Mouse (Mus musculus): ENCODE results near the gene Lsm4. TPM values are rescaled to one million over a fixed set of nuclear protein-coding genes. Genes with fewer than 3 reads are reported as not detected.

Lsm4 gene
- polyA plus RNA-seq, 1 experiment: 199 TPM

DNA sequence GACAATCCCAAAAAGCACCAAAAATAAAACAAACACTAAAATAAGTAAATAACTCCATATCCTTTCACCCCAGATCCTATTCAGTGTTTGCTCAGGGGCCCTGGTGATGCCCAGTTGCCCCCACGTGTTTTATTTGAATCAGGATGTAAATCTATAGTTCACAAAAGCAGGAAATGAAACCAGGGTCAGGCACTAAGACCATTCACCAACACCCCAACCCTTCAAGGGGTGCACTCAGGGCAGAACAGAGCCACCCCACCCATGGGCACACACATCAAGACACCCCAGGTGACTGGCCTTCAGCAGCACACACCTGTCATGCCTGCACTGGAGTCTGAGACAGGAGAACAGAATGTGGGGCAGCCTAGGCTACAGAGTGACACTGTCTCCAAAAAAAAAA lies 18.9 kb upstream of the Lsm4 start:
- H3K4me3 ChIP-seq (ENCODE audit: control insufficient read depth, insufficient read depth, low read length): no peak overlapping the region
- no peaks in the 10 kb centered on the region for H3K27me3 ChIP-seq (ENCODE audit: control insufficient read depth, insufficient read depth, low read length)
- WGBS: 70% methylated on average over 1 of the region's 1 CpGs
- H3K4me1 ChIP-seq (replicated peaks; ENCODE audit: control insufficient read depth, insufficient read depth, low read length): peaks cover 3% of the 10 kb centered on the region
- H3K27ac ChIP-seq (ENCODE audit: control insufficient read depth, insufficient read depth, low read length): no peak overlapping the region
- H3K36me3 ChIP-seq (ENCODE audit: control insufficient read depth, insufficient read depth, low read length): peaks cover 14% of the 10 kb centered on the region; the same call in 1 of the 2 replicates
- DNase-seq: no peak
- no peak for TF ChIP-seq POLR2A (IDR thresholded peaks at IDR 0.05; ENCODE audit: control insufficient read depth, extremely low read depth, insufficient read depth, low read length, poor library complexity)
- no peak for TF ChIP-seq CTCF (IDR thresholded peaks at IDR 0.05; ENCODE audit: borderline replicate concordance, control insufficient read depth, extremely low read depth, insufficient read depth, low read length, poor library complexity)

DNA sequence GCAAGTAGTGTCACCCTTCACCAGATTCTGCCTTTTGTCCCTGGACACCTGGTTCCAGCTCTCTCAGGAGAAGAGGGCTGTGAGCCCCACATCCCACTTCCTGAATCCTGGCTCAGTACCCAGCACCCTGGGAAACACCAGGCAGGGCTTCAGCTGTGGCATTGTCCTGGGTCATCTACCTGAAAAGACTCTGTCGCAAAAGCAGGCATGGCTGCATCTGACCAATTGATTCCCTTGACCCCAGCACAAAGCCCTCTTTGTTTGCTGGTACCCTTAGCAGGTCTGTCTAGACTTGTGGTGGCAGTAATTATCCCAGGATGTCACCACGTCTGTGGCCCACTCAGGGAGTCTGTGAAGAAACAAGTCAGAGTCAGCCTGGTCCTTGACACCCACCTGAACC lies 17.6 kb upstream of the Lsm4 start:
- WGBS: 90% methylated on average over 2 of the region's 2 CpGs
- H3K4me1 ChIP-seq (replicated peaks; ENCODE audit: control insufficient read depth, insufficient read depth, low read length): peaks cover 13% of the 10 kb centered on the region
- no peaks in the 10 kb centered on the region for H3K27me3 ChIP-seq (ENCODE audit: control insufficient read depth, insufficient read depth, low read length)
- H3K4me3 ChIP-seq (ENCODE audit: control insufficient read depth, insufficient read depth, low read length): no peak overlapping the region
- no peak overlapping the region for H3K27ac ChIP-seq (ENCODE audit: control insufficient read depth, insufficient read depth, low read length)
- no peak for TF ChIP-seq POLR2A (IDR thresholded peaks at IDR 0.05; ENCODE audit: control insufficient read depth, extremely low read depth, insufficient read depth, low read length, poor library complexity)
- no peak for TF ChIP-seq CTCF (IDR thresholded peaks at IDR 0.05; ENCODE audit: borderline replicate concordance, control insufficient read depth, extremely low read depth, insufficient read depth, low read length, poor library complexity)
- no peak for DNase-seq
- H3K36me3 ChIP-seq (ENCODE audit: control insufficient read depth, insufficient read depth, low read length): peaks cover 11% of the 10 kb centered on the region; the same call in 1 of the 2 replicates

DNA sequence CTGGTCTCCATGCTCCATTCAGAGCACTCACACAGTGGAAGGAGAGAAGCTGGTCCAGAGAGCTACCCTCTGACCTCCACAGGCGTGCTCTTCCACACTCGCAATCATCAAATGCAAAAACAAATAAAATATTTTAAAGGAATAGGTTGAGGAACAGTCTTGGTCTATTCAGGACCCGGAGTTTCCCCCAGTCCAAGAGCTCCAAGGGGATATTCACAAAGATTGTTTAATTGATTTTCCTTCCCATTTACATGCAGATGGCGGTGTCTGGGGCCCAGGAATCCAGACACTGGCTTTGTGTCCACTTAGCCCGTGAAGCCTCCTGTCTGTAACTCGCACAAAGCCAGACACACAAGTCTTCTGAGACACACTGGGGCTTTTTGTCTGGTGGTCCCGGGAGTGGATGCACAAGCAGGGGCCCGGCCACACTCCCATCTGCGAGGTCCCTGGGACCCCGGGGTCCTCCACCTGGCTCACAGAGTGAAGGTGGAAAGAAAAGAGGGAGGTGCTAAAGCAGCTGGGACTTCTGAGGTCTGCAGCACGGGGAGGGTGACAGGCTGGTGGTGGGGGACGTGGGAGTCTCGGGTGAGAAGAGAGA lies 16.8 kb upstream of the Lsm4 start:
- no peak overlapping the region for H3K27ac ChIP-seq (ENCODE audit: control insufficient read depth, insufficient read depth, low read length)
- no peak for DNase-seq
- 95% methylated on average over 13 of the region's 13 CpGs for WGBS
- no peak overlapping the region for H3K4me3 ChIP-seq (ENCODE audit: control insufficient read depth, insufficient read depth, low read length)
- TF ChIP-seq POLR2A (IDR thresholded peaks at IDR 0.05; ENCODE audit: control insufficient read depth, extremely low read depth, insufficient read depth, low read length, poor library complexity) (no peak), CTCF (IDR thresholded peaks at IDR 0.05; ENCODE audit: borderline replicate concordance, control insufficient read depth, extremely low read depth, insufficient read depth, low read length, poor library complexity) (no peak)
- H3K4me1 ChIP-seq (replicated peaks; ENCODE audit: control insufficient read depth, insufficient read depth, low read length): peaks cover 15% of the 10 kb centered on the region
- 0 out of 2 replicates have a peak, but pooled peaks cover 5% of the 10 kb centered on the region for H3K36me3 ChIP-seq (ENCODE audit: control insufficient read depth, insufficient read depth, low read length)
- no peaks in the 10 kb centered on the region for H3K27me3 ChIP-seq (ENCODE audit: control insufficient read depth, insufficient read depth, low read length)

DNA sequence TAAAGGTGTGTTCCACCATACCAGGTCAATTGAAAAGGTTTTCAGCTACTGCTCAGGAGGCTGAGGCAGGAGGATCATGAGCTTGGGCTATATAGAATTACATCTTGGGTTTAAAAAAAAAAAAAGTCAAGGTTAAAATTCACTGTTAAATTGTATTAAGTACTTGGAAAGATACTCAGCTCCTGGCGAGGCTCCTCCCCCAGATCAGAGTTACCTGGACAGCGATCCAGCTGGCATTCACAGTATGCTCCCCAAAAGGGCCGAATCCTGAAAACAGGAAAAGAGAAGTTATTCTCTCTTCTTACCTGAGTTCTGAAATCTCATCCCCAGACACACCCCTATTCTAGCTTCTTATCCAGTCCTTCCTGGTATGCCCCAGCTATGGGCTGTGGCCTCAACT lies 15.8 kb upstream of the Lsm4 start:
- peaks cover 15% of the 10 kb centered on the region for H3K4me1 ChIP-seq (replicated peaks; ENCODE audit: control insufficient read depth, insufficient read depth, low read length)
- no peak overlapping the region for H3K27ac ChIP-seq (ENCODE audit: control insufficient read depth, insufficient read depth, low read length)
- DNase-seq: no peak
- H3K36me3 ChIP-seq (ENCODE audit: control insufficient read depth, insufficient read depth, low read length): no peaks in the 10 kb centered on the region
- 98% methylated on average over 3 of the region's 3 CpGs for WGBS
- no peak overlapping the region for H3K4me3 ChIP-seq (ENCODE audit: control insufficient read depth, insufficient read depth, low read length)
- TF ChIP-seq POLR2A (IDR thresholded peaks at IDR 0.05; ENCODE audit: control insufficient read depth, extremely low read depth, insufficient read depth, low read length, poor library complexity) (no peak), CTCF (IDR thresholded peaks at IDR 0.05; ENCODE audit: borderline replicate concordance, control insufficient read depth, extremely low read depth, insufficient read depth, low read length, poor library complexity) (no peak)
- no peaks in the 10 kb centered on the region for H3K27me3 ChIP-seq (ENCODE audit: control insufficient read depth, insufficient read depth, low read length)

DNA sequence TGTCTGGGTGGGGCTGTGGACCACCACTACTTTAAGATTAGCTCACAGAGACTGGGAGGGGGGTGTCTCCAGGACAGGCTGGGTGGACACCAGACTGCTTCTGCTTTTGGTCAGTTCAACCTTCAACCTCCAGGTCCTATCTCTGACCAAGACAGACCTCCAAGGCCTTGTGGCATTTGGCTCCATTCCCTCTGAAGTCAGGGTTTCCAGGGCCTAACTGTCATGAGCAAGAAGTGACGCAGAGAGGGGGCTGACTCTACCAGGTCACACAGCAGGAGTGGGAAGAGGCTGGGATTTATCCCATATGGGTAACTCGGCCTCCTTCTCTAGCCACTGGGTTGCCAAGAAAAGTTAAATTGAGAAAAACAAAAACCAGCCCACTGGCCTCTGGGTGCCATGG lies 15.3 kb upstream of the Lsm4 start:
- no peaks in the 10 kb centered on the region for H3K36me3 ChIP-seq (ENCODE audit: control insufficient read depth, insufficient read depth, low read length)
- WGBS: 94% methylated on average over 2 of the region's 2 CpGs

DNA sequence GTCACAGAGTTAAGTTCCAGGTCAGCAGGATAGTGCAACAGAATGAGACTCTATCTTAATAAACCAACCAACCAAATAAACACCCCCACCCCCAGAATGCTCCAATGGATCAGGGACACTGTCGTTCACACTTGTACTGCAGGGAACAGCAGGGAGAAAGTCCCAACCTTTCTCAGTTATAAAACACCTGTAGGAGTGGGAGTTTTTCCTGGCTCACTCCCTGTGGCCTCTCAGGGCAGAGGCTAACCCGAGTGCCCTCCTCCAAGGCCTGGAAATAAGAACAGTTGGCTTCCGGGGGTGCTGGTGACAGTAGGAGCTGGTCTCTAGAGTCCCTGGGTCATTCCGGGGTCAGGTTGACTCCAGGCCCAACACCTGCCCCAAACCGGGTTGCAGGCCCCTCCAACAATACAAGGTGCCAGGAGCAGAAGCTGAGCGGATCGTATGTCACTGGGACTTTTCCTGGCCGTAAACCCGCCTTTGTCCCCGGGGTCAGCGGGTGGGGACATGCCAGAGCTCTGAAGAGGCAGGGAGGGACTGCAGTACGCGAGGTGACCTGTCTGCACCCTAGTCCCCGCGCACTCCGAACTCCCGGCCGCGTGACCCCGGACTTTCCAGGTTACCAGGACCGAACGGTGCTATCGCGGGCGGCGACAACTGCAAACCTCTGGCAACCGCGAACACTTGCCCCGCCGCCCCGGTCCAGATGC lies 14.0 kb upstream of the Lsm4 start:
- 3% methylated on average over 31 of the region's 31 CpGs for WGBS
- H3K4me1 ChIP-seq (replicated peaks; ENCODE audit: control insufficient read depth, insufficient read depth, low read length): peaks cover 15% of the 10 kb centered on the region
- H3K27ac ChIP-seq (ENCODE audit: control insufficient read depth, insufficient read depth, low read length): no peak overlapping the region
- no peaks in the 10 kb centered on the region for H3K36me3 ChIP-seq (ENCODE audit: control insufficient read depth, insufficient read depth, low read length)
- no peak for DNase-seq
- TF ChIP-seq POLR2A (IDR thresholded peaks at IDR 0.05; ENCODE audit: control insufficient read depth, extremely low read depth, insufficient read depth, low read length, poor library complexity): no peak
- no peaks in the 10 kb centered on the region for H3K27me3 ChIP-seq (ENCODE audit: control insufficient read depth, insufficient read depth, low read length)
- H3K4me3 ChIP-seq (ENCODE audit: control insufficient read depth, insufficient read depth, low read length): peak overlapping the region; percentile 90

More for the DNA sequence above, 15.3 kb upstream of the Lsm4 start:
- Histone ChIP-seq H3K4me1 (replicated peaks; ENCODE audit: control insufficient read depth, insufficient read depth, low read length) (peaks cover 15% of the 10 kb centered on the region), H3K27ac (ENCODE audit: control insufficient read depth, insufficient read depth, low read length) (no peak overlapping the region), H3K27me3 (ENCODE audit: control insufficient read depth, insufficient read depth, low read length) (no peaks in the 10 kb centered on the region), H3K4me3 (ENCODE audit: control insufficient read depth, insufficient read depth, low read length) (no peak overlapping the region)
- no peak for DNase-seq
- TF ChIP-seq POLR2A (IDR thresholded peaks at IDR 0.05; ENCODE audit: control insufficient read depth, extremely low read depth, insufficient read depth, low read length, poor library complexity): no peak
